Mouse (Mus musculus) brain, adult 2 months (tissue): ENCODE measurements around the gene Ebf1.

Source experiments
- DNase-seq: peaks from one replicate; pipeline ENCODE4 v3.0.0; 2011; ENCODE audit warnings: low read depth, low spot score

Gene Ebf1

GRCm38 (mm10) chr11:44702716-44703486 is 85.8 kb downstream of the Ebf1 start:
- no peak for DNase-seq

GRCm38 (mm10) chr11:44703951-44704350 is 86.8 kb downstream of the Ebf1 start:
- DNase-seq: no peak

GRCm38 (mm10) chr11:44705811-44706210 is 88.7 kb downstream of the Ebf1 start:
- DNase-seq: no peak

- no peak for DNase-seq
Measured at GRCm38 (mm10) chr11:44706386-44706785, 89.3 kb downstream of the Ebf1 start.

- no peak for DNase-seq
Measured at GRCm38 (mm10) chr11:44707381-44708289, 90.5 kb downstream of the Ebf1 start.

- DNase-seq: no peak
Measured at GRCm38 (mm10) chr11:44708290-44708685, 91.2 kb downstream of the Ebf1 start.

GRCm38 (mm10) chr11:44709073-44709618 is 92.0 kb downstream of the Ebf1 start:
- no peak for DNase-seq

- no peak for DNase-seq
Measured at GRCm38 (mm10) chr11:44709869-44710460, 92.8 kb downstream of the Ebf1 start.

GRCm38 (mm10) chr11:44710861-44711260 is 93.7 kb downstream of the Ebf1 start:
- no peak for DNase-seq

- DNase-seq: no peak
Measured at GRCm38 (mm10) chr11:44714188-44714587, 97.1 kb downstream of the Ebf1 start.

- DNase-seq: peak; percentile 6
Measured at GRCm38 (mm10) chr11:44715776-44716175, 98.7 kb downstream of the Ebf1 start.

- no peak for DNase-seq
Measured at GRCm38 (mm10) chr11:44716928-44717327, 99.8 kb downstream of the Ebf1 start.

- no peak for DNase-seq
Measured at GRCm38 (mm10) chr11:44717636-44718035, 100.5 kb downstream of the Ebf1 start.

GRCm38 (mm10) chr11:44721976-44722375 is 104.9 kb downstream of the Ebf1 start:
- DNase-seq: no peak

GRCm38 (mm10) chr11:44723950-44724502 is 106.9 kb downstream of the Ebf1 start:
- DNase-seq: no peak

GRCm38 (mm10) chr11:44725732-44726131 is 108.6 kb downstream of the Ebf1 start:
- DNase-seq: no peak

- DNase-seq: no peak
Measured at GRCm38 (mm10) chr11:44727376-44727775, 110.3 kb downstream of the Ebf1 start.

GRCm38 (mm10) chr11:44727821-44728220 is 110.7 kb downstream of the Ebf1 start:
- no peak for DNase-seq

GRCm38 (mm10) chr11:44728271-44728670 is 111.2 kb downstream of the Ebf1 start:
- DNase-seq: peak; percentile 5

- no peak for DNase-seq
Measured at GRCm38 (mm10) chr11:44729931-44730330, 112.8 kb downstream of the Ebf1 start.

- no peak for DNase-seq
Measured at GRCm38 (mm10) chr11:44731763-44732162, 114.6 kb downstream of the Ebf1 start.

GRCm38 (mm10) chr11:44733276-44733675 is 116.2 kb downstream of the Ebf1 start:
- DNase-seq: no peak
